Mouse (Mus musculus): ENCODE data around the gene Necap2.

Necap2 gene

DNA sequence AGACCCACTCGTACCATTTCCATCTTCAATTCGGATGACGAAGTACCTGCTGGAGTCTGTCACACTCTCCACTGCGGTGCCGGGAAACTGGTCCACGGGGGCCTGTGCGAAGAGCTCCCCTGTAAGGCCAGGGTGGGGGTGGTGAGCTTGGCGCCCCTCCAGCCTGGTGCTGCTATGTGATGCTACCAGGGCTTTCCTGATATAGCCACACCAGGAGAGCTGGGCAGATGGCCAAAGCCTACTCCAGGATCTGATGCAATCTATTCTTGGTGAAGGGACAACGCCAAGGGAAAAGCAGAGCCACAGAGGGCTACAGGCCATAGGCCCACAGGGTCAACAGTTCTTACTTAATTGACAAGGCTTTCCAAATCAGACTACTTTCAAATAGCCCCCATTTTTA lies 4.5 kb downstream of the Necap2 start:
- DNase-seq (ENCODE audit: low read depth), result no peak

DNA sequence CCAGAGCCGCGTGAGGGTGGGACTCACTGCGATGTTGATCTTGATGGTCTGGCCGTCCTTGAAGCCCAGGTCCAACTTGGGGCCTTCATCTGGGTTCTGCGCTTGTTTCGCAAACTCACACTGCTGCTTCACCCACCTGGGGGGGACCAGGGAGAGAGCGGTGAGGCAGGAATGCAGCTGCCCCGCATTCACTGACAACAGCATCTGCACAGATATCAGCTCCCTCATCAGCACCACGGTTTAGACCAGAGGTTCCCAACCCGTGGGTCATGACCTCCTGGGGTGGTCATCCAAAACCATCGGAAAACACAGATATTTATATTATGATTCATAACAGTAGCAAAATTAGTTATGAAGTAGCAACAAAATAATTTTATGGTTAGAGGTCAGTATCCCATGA lies 5.7 kb downstream of the Necap2 start:
- no peak for DNase-seq (ENCODE audit: low read depth)

- DNase-seq (ENCODE audit: low read depth), result peak; percentile 79
These were observed 8.4 kb downstream of the Necap2 start for GRCm38 (mm10) chr4:141069731-141070130.

DNA sequence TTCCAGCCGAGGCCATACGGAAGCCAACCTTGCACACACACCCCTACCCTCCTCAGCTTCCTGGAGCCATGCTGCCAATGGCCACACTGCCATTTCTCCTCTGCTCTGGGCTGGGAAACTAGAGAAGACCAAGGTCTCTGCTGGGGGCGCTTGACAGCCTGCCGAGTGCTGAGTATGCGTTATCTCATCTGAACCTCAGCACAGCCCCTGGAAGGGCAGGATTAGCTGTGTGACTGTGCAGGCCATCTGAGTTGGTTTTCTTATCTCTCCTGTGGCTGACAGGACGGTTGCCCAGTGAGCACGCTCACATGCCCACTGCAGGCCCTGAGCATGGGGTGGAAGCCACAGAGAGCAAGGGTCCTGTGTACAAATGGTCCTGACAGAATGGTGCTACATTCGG lies 9.5 kb downstream of the Necap2 start:
- DNase-seq (ENCODE audit: low read depth), result no peak

GRCm38 (mm10) chr4:141067516-141068046 lies 10.6 kb downstream of the Necap2 start:
- no peak for DNase-seq (ENCODE audit: low read depth)

- DNase-seq (ENCODE audit: low read depth), result no peak
These were observed 11.2 kb downstream of the Necap2 start for GRCm38 (mm10) chr4:141066709-141067515.

- peak; percentile 94 for DNase-seq (ENCODE audit: low read depth)
These were observed 13.0 kb downstream of the Necap2 start for GRCm38 (mm10) chr4:141065123-141065522.

DNA sequence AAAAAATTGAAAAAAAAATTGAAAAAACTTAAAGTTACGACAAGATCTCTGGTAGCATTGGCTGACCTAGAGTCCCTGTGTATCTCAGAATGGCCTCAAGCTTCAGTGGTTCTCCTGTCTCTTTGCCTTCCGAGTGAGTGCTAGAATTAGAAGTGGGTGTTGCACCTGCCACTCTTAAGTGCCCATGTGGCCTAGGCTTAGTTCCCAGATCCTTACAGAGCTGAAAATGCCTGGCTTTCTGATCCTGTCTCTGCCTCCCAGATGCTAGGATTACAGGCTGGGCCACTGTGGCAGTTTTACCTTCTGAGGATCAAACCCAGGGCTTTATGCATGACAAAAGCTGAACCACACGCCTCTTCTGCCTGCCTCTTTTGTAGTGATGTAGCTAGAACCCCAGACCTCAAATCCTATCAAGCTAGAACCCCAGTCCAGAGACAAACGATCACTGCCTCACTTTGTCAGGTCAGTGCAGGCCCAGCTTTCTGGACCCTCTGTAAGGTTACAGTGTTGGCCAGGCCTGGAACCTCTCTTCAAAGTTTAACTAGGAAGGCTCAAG lies 14.0 kb downstream of the Necap2 start:
- DNase-seq (ENCODE audit: low read depth), result no peak

- peak; percentile 100 for DNase-seq (ENCODE audit: low read depth)
These were observed 17.5 kb downstream of the Necap2 start, which contains the start of gene Crocc for GRCm38 (mm10) chr4:141060426-141061301. Gene Crocc, minus strand, starts transcription at chr4:141060550.

DNA sequence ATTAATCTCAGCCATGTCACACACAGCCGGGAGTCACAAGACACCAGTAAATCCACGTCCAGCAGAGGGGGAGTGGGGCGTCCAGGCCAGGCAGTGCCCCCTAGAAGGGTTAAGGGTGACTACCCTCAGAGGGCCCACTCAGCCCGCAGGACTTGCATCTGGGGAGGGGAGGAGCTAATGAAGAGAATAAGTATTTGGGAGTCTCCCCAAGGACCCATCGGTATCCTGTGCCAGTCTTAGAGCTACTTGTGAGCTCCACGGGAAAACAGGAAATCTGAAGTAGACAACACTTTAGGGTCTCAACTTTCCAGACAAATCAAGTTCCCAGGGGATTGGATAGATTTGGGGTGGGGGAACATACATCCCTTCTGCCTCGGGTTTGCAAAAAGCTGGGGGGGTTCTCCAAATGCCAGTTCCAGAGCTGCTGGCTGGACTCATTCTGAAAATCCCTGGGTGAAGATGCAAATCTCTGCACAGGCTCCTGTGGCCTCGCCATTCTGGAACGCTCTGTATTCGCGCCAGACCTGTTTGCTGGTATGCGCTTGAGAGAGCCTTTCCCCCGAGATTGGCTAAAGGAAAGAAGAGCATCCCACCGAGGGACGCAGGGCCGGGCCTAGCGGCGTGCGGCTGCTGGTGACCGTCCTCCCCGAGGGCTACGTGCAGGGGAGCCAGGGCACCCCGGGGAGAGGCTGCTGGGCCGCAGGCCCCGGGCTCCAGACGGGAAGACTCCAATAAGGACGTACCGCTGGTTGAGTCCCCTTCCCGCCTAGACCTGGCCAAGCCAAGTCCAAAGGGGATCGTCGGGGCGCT lies 18.3 kb downstream of the Necap2 start:
- DNase-seq (ENCODE audit: low read depth), result peak; percentile 24

DNA sequence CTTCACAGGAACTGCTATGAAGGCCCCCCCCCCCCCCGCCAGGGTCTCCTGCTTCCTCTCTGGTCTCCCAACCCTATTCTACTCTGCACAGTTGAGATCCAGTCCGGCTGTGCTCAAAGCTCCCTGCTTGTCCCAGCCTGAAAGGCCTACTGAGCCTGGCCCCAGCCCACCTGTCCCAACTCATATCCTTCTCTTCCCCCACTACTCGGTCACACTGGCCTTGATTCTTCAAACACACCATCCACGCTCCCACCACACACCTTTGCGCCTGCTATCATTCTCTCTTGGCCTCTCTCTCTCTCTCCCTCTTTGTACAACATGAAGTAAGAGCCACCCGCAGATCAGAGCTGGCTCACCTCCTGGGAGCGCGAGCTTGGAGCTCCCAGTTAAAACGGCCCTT lies 19.3 kb downstream of the Necap2 start:
- no peak for DNase-seq (ENCODE audit: low read depth)

DNA sequence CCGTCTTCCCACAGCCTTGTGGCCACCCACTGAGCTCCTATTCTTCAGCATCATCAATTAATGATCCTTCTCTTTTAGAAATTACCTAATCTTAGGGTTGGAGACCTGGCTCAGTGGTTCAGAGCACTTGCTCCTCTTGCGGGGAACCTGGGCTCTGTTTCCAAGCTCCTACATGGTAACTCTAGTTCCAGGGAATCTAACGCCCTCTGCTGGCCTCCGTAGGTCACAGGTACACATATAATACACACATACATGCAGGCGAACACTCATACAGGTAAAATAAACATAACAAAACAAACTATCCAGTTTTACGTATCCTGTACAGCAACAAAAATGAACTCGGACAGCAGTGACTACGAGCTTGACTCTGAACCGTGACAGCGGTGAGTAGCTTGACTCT lies 21.2 kb downstream of the Necap2 start:
- DNase-seq (ENCODE audit: low read depth), result no peak

- no peak for DNase-seq (ENCODE audit: low read depth)
These were observed 24.5 kb downstream of the Necap2 start for GRCm38 (mm10) chr4:141053568-141054161.

DNA sequence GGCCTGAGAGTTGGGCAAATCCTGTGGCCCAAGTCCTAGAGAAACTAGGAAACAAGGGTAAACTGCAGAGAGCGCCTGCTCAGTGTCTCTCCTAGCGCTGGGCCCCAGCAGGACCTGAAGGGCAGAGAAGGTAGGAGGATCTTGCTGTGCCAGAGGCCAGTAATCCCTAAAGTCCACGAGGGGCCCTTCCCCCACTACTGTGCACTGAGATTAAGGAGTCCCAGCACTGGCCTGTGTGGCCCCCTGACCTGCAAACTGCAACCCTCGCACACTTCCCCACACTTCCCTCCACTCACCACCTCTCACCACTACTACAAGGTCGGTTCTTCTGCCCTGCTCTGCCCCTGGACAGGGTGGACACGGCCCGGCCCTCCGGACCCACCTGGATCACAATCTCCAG lies 25.0 kb downstream of the Necap2 start:
- DNase-seq (ENCODE audit: low read depth), result no peak

GRCm38 (mm10) chr4:141052442-141052841 lies 25.7 kb downstream of the Necap2 start:
- no peak for DNase-seq (ENCODE audit: low read depth)

DNA sequence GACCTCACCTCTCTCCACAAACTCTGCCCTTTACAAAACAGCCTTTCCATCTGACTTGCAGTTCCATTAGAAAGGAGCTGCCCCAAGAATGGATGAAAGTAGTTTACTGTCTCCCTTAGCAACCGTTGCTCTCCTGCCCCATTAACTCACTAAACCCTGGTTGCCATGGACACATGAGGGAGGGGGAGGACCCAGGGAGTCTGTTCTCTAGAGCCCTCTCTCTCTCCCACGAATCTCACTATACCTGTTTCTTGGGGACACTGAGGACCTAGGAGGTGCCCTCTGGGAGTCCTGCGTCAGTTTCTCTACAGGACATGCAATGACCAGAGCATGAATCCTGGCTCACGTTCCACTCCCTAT lies 28.7 kb downstream of the Necap2 start:
- no peak for DNase-seq (ENCODE audit: low read depth)

GRCm38 (mm10) chr4:141048810-141049475 lies 29.2 kb downstream of the Necap2 start:
- DNase-seq (ENCODE audit: low read depth), result no peak

- peak; percentile 76 for DNase-seq (ENCODE audit: low read depth)
These were observed 33.3 kb downstream of the Necap2 start for GRCm38 (mm10) chr4:141044816-141045215.

DNA sequence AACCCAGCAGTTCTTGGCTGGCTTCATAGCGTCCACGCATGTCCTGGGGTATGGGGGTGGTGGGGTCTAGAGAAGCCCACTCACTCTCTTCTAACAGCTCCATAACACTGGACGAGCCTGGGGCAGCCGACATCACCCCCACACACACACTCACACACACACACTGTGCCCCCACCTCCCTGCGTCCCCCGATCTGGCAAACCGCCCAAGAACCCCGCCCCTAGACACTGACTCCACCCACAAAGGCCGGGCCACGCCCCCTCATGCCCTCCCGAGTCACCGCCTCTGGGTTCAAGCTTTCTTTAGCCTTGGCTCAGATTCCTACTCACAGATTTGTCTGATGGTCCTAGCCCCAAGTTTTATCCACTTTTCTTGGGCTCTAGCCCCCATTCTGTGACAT lies 37.0 kb downstream of the Necap2 start:
- no peak for DNase-seq (ENCODE audit: low read depth)

DNA sequence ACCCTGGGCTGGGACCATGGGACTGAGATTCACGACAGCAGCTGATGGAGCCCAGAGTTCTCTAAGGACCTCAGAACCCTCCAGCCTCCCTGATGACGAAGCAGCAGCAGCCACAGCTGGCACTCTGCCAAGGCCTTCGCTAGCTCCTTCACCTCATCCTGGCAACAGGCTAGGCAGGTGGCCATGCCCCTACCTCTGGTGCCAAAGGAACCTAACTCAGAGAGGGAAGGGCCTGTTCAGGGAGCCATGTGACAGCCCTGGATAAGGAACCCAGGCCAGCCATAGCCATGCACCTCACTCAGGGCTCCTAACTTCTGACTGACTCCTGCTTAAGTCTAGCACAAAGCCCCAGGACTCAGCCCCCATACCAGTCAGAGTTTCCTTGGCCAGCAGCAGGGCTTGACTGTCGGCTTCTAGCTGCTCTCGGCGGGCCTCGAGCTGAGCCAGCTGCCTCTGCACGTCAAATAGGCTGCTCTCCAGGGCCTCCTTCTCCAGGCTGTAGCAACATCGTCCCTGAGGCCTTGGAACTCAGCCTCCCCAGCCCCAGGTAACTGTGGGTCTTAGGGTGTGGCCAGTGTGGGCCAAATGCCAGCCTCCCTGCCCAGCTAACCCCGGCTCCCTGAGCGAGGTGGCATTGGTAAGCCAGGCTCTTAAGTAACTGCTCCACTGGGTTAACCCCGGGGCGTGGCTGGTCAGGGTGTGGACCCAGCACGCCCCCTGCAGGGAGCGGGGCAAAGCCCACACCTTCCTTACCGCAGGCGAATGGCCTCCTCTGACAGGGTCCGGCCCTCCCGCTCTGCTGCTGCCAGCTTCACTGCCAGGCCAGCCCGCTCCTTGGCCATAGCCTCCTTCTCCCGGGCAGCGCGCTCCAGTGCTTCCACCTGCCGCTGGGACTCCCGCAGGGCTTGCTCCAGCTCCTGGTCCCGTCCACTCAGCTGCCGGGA lies 44.3 kb downstream of the Necap2 start:
- DNase-seq (ENCODE audit: low read depth), result no peak
